In the genomic region with DNA sequence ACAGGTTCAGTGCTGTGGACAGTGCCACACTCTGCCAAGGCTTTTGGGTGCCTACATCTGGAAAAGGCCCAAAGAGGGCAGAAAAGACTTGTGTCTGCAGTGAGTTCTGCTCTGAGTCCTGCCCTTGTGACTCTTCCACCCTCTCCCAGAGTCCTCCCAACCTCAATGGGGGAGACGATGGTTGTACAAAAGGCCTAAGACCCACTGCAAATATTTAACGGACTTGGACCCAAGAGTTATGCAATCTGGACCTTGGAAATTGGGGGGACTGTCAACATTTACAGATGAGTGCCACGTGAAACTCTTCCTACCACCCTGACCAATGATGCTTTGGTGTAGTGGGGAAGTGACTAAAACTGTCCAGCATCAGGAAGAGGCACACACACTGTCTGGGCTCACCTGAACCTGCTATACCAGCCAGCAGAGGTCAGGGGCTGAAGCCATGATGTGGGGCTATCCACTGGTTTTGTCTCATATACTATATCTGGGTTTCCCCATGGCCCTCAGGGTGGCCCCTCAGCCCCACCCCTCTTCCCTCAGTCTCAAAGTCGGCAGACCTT, we compare ENCODE assay signal across 21 mouse cellular contexts. TPM values are rescaled to one million over a fixed set of nuclear protein-coding genes. Genes with fewer than 3 reads are reported as not detected.
DNase-seq lines count a peak whose midpoint lies in the region; ATAC-seq and TF ChIP-seq lines count a peak whose summit lies in the region.
"Had no signal": no experiment of that assay in that cellular context is flagged by ENCODE, and none has a peak within 500 bp of the region (broad histone marks: within the 10 kb centered on the region; RNA-seq: fewer than 3 reads in every experiment).

No protein-coding gene starts in this region.

- no peak overlapping the region for H3K9ac ChIP-seq in intestine, embryonic 15.5 days
- no peak overlapping the region for H3K9ac ChIP-seq in intestine, postnatal 0 days (ENCODE audit: low read depth, low read length)
- H3K9ac ChIP-seq in liver, adult 2 months (ENCODE audit: low read depth, low read length) = peak overlapping the region; percentile 18
- no peak overlapping the region for H3K9ac ChIP-seq in liver, embryonic 14.5 days (replicated peaks)
- H3K9ac ChIP-seq: embryonic facial prominence, embryonic 13.5 days; forebrain, embryonic 12.5 days; heart, embryonic 15.5 days had no signal

- DNase-seq in liver, adult 2 months (ENCODE audit: extremely low read depth, low read depth, low spot score) = peak; percentile 100
- DNase-seq in liver, embryonic 14.5 days (ENCODE audit: low read depth in 3 of 3, low spot score in 3 of 3) = peak in 1 of 3 experiments; percentile 40
- peak; percentile 76 for DNase-seq in yolk sac, embryonic 10.5 days (ENCODE audit: low spot score)
- no peak for DNase-seq in spleen, postnatal 4 days (ENCODE audit: low spot score in 2 of 2)
- DNase-seq in right cerebral cortex, postnatal 14 days = no peak
- DNase-seq: adrenal gland, postnatal 10 days; B cell, adult 2 months; cerebellum, adult 11 months; cerebellum, adult 8-10 months; cerebellum, postnatal 14 days; gastrocnemius, postnatal 14 days; heart, adult 2 months; heart, postnatal 14 days had no signal

- 0 out of 2 replicates have a peak, but pooled peaks have one; percentile 28 for TF ChIP-seq POLR2A in liver, adult 2 months (IDR thresholded peaks at IDR 0.05; ENCODE audit: extremely low read depth, insufficient read depth, low read length)

- no peaks in the 10 kb centered on the region for H3K36me3 ChIP-seq in intestine, embryonic 15.5 days
- H3K36me3 ChIP-seq in intestine, postnatal 0 days (ENCODE audit: control insufficient read depth, insufficient read depth) = no peaks in the 10 kb centered on the region
- H3K36me3 ChIP-seq in liver, adult 2 months (ENCODE audit: control insufficient read depth, insufficient read depth, low read length) = peaks cover 38% of the 10 kb centered on the region
- H3K36me3 ChIP-seq in liver, embryonic 14.5 days (replicated peaks; ENCODE audit: control insufficient read depth, insufficient read depth, low read depth) = no peaks in the 10 kb centered on the region; the same call in 1 of the 2 replicates

- no peak overlapping the region for H3K4me3 ChIP-seq in intestine, embryonic 15.5 days (replicated peaks)
- H3K4me3 ChIP-seq in intestine, postnatal 0 days (ENCODE audit: low read depth, low read length) = no peak overlapping the region
- no peak overlapping the region for H3K4me3 ChIP-seq in liver, adult 2 months (ENCODE audit: insufficient read depth, low read depth, low read length)
- no peak overlapping the region for H3K4me3 ChIP-seq in liver, embryonic 14.5 days (ENCODE audit: insufficient read depth in 1 of 2, low read depth in 2 of 2, low read length in 2 of 2)
- H3K4me3 ChIP-seq: embryonic facial prominence, embryonic 13.5 days; forebrain, embryonic 12.5 days; heart, adult 2 months; heart, embryonic 15.5 days had no signal

- no peaks in the 10 kb centered on the region for H3K4me1 ChIP-seq in intestine, embryonic 15.5 days (replicated peaks)
- H3K4me1 ChIP-seq in intestine, postnatal 0 days (replicated peaks; ENCODE audit: control insufficient read depth, insufficient read depth, low read length) = 0 out of 2 replicates have a peak, but pooled peaks cover 3% of the 10 kb centered on the region
- H3K4me1 ChIP-seq in liver, adult 2 months (ENCODE audit: control insufficient read depth, insufficient read depth, low read length) = peaks cover 48% of the 10 kb centered on the region
- peaks cover 0 to 20% of the 10 kb centered on the region in 2 experiments; a peak in 3 of 4 replicates for H3K4me1 ChIP-seq in liver, embryonic 14.5 days (replicated peaks; ENCODE audit: control insufficient read depth in 2 of 2, insufficient read depth in 2 of 2, low read length in 1 of 2)

- no peak overlapping the region for H3K27ac ChIP-seq in intestine, embryonic 15.5 days
- H3K27ac ChIP-seq in intestine, postnatal 0 days (ENCODE audit: low read depth, low read length) = no peak overlapping the region
- H3K27ac ChIP-seq in liver, adult 2 months (replicated peaks; ENCODE audit: insufficient read depth, low read depth, low read length) = peak overlapping the region; percentile 95
- H3K27ac ChIP-seq in liver, embryonic 14.5 days = no peak overlapping the region; the same call in 1 of the 2 replicates
- H3K27ac ChIP-seq: embryonic facial prominence, embryonic 13.5 days; forebrain, embryonic 12.5 days; heart, adult 2 months; heart, embryonic 15.5 days had no signal

- H3K4me2 ChIP-seq in intestine, embryonic 15.5 days (replicated peaks) = no peak overlapping the region
- H3K4me2 ChIP-seq in intestine, postnatal 0 days (replicated peaks; ENCODE audit: low read depth) = no peak overlapping the region
- H3K4me2 ChIP-seq in liver, embryonic 14.5 days (ENCODE audit: low read depth) = no peak overlapping the region
- H3K4me2 ChIP-seq: embryonic facial prominence, embryonic 13.5 days; forebrain, embryonic 12.5 days; heart, embryonic 11.5 days; heart, embryonic 15.5 days had no signal

- no peaks in the 10 kb centered on the region for H3K9me3 ChIP-seq in intestine, embryonic 15.5 days
- H3K9me3 ChIP-seq in intestine, postnatal 0 days (ENCODE audit: control insufficient read depth) = no peaks in the 10 kb centered on the region
- no peaks in the 10 kb centered on the region for H3K9me3 ChIP-seq in liver, embryonic 14.5 days (ENCODE audit: control insufficient read depth, low read length)
- H3K9me3 ChIP-seq: heart, embryonic 15.5 days had no signal

- H3K79me2 ChIP-seq in liver, adult 2 months (ENCODE audit: control insufficient read depth, insufficient read depth, low read length) = peaks cover 18% of the 10 kb centered on the region

- TF ChIP-seq EP300 in liver, embryonic 14.5 days (IDR thresholded peaks at IDR 0.05; ENCODE audit: low read depth) = no peak

- no peak for TF ChIP-seq CTCF in intestine, postnatal 0 days (IDR thresholded peaks at IDR 0.05; ENCODE audit: low read depth)
- TF ChIP-seq CTCF in liver, adult 2 months (IDR thresholded peaks at IDR 0.05; ENCODE audit: low read depth, low read length) = peak; percentile 36; the same call in 1 of the 2 replicates
- TF ChIP-seq CTCF in liver, embryonic 14.5 days (IDR thresholded peaks at IDR 0.05; ENCODE audit: low read depth) = no peak; the same call in 1 of the 2 replicates

- no peaks in the 10 kb centered on the region for H3K27me3 ChIP-seq in intestine, embryonic 15.5 days (replicated peaks)
- H3K27me3 ChIP-seq in intestine, postnatal 0 days (replicated peaks; ENCODE audit: control insufficient read depth, insufficient read depth, low read length) = no peaks in the 10 kb centered on the region
- H3K27me3 ChIP-seq in liver, adult 2 months (ENCODE audit: control insufficient read depth, insufficient read depth, low read length) = no peaks in the 10 kb centered on the region
- H3K27me3 ChIP-seq in liver, embryonic 14.5 days (ENCODE audit: control insufficient read depth, insufficient read depth, low read length) = no peaks in the 10 kb centered on the region
- H3K27me3 ChIP-seq: embryonic facial prominence, embryonic 13.5 days; forebrain, embryonic 12.5 days; heart, embryonic 15.5 days had no signal

- ATAC-seq in intestine, embryonic 15.5 days = 0 out of 2 replicates have a peak, but pooled peaks have one; percentile 17
- no peak for ATAC-seq in intestine, postnatal 0 days
- peak; percentile 80 for ATAC-seq in liver, embryonic 14.5 days (ENCODE audit: insufficient read depth)
- ATAC-seq: CD4-positive, CD25-positive, alpha-beta regulatory T cell, adult 4 months; forebrain, embryonic 16.5 days had no signal

- 70% methylated on average over 4 of the region's 4 CpGs for WGBS in intestine, embryonic 15.5 days
- WGBS in intestine, postnatal 0 days = 57% methylated on average over 4 of the region's 4 CpGs
- WGBS in liver, adult 2 months = 21% methylated on average over 4 of the region's 4 CpGs
- 42% methylated on average over 4 of the region's 4 CpGs for WGBS in liver, embryonic 14.5 days (ENCODE audit: insufficient replicate concordance)

RNA-seq across cellular contexts. Expression of gene Slc19a1, which starts 59.6 kb away (rescaled TPM):
- 43.1 and 50.9 TPM in 2 replicates for polyA plus RNA-seq in intestine, embryonic 15.5 days (2015; fragmentation: Nextera tagmentation; extraction: Ambion mirVana)
- 60.0 and 61.9 TPM in 2 replicates for polyA plus RNA-seq in intestine, postnatal 0 days (2015; fragmentation: Nextera tagmentation; extraction: Ambion mirVana)
- total RNA-seq in liver, adult 2 months (2014; rRNA removed) = 2.9 and 5.2 TPM in 2 replicates
- 14.8 and 15.9 TPM in 2 replicates for polyA plus RNA-seq in liver, adult 2 months (2012; rRNA removed)
- polyA plus RNA-seq in liver, embryonic 14.5 days (2012; rRNA removed) = 18.6 and 19.3 TPM in 2 replicates
- polyA plus RNA-seq in liver, embryonic 14.5 days (2014; fragmentation: Nextera tagmentation; extraction: Ambion mirVana) = 13.6 and 19.2 TPM in 2 replicates

Comparison
In these comparisons a context has a peak if more than half of its experiments do, and no peak if none do; other contexts are left out.
1. DNase-seq: peak in liver, adult 2 months (single experiment) and yolk sac, embryonic 10.5 days (single experiment); none in spleen, postnatal 4 days (0 of 2) and right cerebral cortex, postnatal 14 days (single experiment).